Mouse (Mus musculus): ENCODE results near the gene Gm9376. TPM values are rescaled to one million over a fixed set of nuclear protein-coding genes. Genes with fewer than 3 reads are reported as not detected.

Gene Gm9376
- total and polyA plus RNA-seq, 2 experiments: not detected

DNA sequence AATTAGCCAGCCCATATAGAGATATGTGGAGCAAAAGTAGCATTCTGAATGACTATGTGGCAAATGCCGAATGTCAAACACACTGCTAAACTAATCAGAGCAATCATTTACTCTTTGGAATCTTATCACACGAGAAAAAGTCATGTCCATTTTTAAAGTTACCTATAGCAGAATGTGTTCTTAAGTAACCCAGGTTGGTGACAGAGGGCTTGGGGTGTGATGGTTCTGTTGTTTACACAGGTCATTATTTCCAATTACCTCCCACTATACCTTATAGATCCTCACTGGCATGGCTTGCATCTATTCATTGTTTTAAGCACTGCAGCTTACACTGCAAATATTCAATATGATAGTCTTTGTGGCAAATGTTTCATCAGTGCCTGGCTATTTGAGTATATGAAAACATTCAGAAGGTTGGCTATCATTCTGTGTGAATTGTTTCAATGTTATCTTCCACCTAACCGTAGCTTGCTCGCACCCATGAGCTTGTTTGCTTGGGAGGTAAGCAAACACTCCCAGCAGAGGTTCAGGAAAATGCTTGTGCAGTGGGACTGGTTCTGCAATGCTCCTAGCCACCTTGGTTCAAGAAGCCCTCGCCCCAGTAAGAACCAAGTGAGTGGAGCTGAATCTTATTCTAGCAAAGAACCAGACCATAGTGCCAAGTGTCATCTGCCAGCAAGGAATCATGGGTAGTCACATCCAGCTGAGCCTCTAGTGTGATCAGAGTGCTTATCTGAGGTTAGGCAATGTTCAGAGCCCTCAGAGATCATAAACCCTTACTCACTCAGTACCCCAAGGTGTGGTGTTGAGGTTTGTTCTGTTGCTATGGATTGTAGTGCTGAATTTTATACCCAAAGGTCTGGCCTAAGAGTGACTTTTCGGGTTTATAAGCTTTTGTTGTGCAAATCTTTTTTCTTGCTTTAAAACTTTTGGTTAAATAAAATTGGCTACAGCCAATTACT lies 6.1 kb downstream of the Gm9376 start:
- Histone ChIP-seq H3K79me2 (ENCODE audit: control insufficient read depth, insufficient read depth, low read length) (no peaks in the 10 kb centered on the region), H3K9ac (ENCODE audit: low read depth, low read length) (no peak overlapping the region), H3K4me1 (ENCODE audit: control insufficient read depth, insufficient read depth, low read length) (no peaks in the 10 kb centered on the region), H3K27ac (replicated peaks; ENCODE audit: insufficient read depth, low read depth, low read length) (no peak overlapping the region), H3K27me3 (ENCODE audit: control insufficient read depth, insufficient read depth, low read length) (no peaks in the 10 kb centered on the region), H3K36me3 (ENCODE audit: control insufficient read depth, insufficient read depth, low read length) (no peaks in the 10 kb centered on the region), H3K4me3 (ENCODE audit: insufficient read depth, low read depth, low read length) (no peak overlapping the region)
- DNase-seq (ENCODE audit: extremely low read depth, low read depth, low spot score): no peak
- TF ChIP-seq POLR2A (IDR thresholded peaks at IDR 0.05; ENCODE audit: extremely low read depth, insufficient read depth, low read length) (no peak), CTCF (IDR thresholded peaks at IDR 0.05; ENCODE audit: low read depth, low read length) (no peak)
- whole genome bisulfite sequencing: 43% methylated on average over 6 of the region's 6 CpGs

DNA sequence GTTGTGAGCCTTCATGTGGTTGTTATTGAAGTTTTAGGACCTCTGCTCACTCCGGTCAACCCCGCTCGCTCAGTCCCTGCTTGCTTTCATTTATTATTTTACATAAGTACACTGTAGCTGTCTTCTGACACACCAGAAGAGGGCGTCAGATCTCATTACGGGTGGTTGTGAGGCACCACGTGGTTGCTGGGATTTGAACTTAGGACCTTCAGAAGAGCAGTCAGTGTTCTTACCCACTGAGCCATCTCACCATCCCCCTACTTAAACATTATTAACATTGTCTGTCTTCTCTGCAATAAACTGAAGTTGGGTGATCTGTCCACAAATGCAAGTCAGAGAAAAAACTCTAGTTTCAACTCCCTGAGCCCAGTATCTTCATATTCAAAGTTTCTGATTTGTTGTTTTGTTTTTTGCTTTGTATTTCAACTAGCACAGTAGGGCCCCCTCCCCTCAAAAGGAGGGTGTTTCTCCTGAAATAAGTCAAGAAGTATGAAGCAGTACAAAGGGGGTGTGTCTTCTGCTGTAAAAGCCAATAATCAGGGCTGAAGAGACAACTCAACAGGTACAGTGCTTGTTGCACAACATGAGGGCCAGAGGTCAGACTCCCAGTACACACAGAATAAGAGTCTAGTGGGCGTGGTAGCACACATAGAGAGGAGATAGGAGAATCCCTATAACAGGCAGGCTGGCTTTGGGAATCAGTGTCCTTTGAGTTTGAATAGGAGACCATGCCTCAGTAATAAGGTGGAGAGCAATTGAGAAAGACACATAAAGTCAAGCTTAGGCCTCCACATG lies 11.1 kb downstream of the Gm9376 start:
- no peaks in the 10 kb centered on the region for H3K27me3 ChIP-seq (ENCODE audit: control insufficient read depth, insufficient read depth, low read length)
- H3K4me3 ChIP-seq (ENCODE audit: insufficient read depth, low read depth, low read length): no peak overlapping the region
- H3K79me2 ChIP-seq (ENCODE audit: control insufficient read depth, insufficient read depth, low read length): no peaks in the 10 kb centered on the region
- no peaks in the 10 kb centered on the region for H3K36me3 ChIP-seq (ENCODE audit: control insufficient read depth, insufficient read depth, low read length)
- TF ChIP-seq CTCF (IDR thresholded peaks at IDR 0.05; ENCODE audit: low read depth, low read length): no peak
- DNase-seq (ENCODE audit: extremely low read depth, low read depth, low spot score): peak; percentile 56
- 75% methylated on average over 7 of the region's 7 CpGs for WGBS
- H3K27ac ChIP-seq (replicated peaks; ENCODE audit: insufficient read depth, low read depth, low read length): no peak overlapping the region
- no peak overlapping the region for H3K9ac ChIP-seq (ENCODE audit: low read depth, low read length)
- H3K4me1 ChIP-seq (ENCODE audit: control insufficient read depth, insufficient read depth, low read length): no peaks in the 10 kb centered on the region

DNA sequence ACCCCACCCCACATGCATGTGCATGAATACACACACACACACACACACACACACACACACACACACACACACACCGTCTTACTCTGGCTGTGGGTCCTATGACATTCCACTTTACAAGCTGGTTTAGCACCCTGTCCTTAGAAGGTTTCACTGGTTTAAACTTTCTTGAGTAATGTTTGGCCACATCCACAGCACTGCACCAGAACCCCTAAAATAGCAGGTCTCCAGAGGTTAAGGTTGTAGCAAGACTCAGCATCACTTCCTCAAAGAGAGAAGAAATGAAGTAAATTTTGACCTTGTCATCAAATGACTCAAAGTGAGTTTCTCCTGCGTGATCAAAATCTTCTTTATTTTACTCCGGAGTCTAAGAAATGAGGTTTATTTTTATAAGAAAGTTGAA lies 15.5 kb downstream of the Gm9376 start:
- DNase-seq (ENCODE audit: extremely low read depth, low read depth, low spot score): no peak
- 96% methylated on average over 3 of the region's 3 CpGs for WGBS
- Histone ChIP-seq H3K4me1 (ENCODE audit: control insufficient read depth, insufficient read depth, low read length) (no peaks in the 10 kb centered on the region), H3K4me3 (ENCODE audit: insufficient read depth, low read depth, low read length) (no peak overlapping the region), H3K79me2 (ENCODE audit: control insufficient read depth, insufficient read depth, low read length) (no peaks in the 10 kb centered on the region), H3K9ac (ENCODE audit: low read depth, low read length) (no peak overlapping the region), H3K36me3 (ENCODE audit: control insufficient read depth, insufficient read depth, low read length) (no peaks in the 10 kb centered on the region), H3K27me3 (ENCODE audit: control insufficient read depth, insufficient read depth, low read length) (no peaks in the 10 kb centered on the region), H3K27ac (replicated peaks; ENCODE audit: insufficient read depth, low read depth, low read length) (no peak overlapping the region)
- no peak for TF ChIP-seq POLR2A (IDR thresholded peaks at IDR 0.05; ENCODE audit: extremely low read depth, insufficient read depth, low read length)
- no peak for TF ChIP-seq CTCF (IDR thresholded peaks at IDR 0.05; ENCODE audit: low read depth, low read length)

DNA sequence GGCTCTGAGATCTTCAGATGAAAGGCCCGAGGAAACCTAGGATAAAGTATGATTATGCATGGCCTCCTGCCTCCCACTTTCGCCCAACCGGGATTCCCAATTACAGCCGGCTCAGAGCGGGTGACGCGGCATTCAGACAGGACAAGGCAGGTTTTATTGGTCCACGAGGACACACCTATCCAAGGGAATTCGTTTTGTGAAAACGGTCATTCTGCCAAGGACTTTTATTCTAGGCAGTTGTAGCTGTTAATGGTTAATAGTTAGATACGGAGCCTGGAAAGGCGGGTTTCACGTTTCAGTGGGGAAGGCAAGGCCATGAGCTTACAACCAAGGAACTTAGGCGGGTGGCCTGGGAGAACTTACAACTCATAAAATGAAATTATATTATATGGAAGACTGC lies 16.2 kb downstream of the Gm9376 start:
- Histone ChIP-seq H3K36me3 (ENCODE audit: control insufficient read depth, insufficient read depth, low read length) (no peaks in the 10 kb centered on the region), H3K79me2 (ENCODE audit: control insufficient read depth, insufficient read depth, low read length) (no peaks in the 10 kb centered on the region), H3K9ac (ENCODE audit: low read depth, low read length) (no peak overlapping the region), H3K4me1 (ENCODE audit: control insufficient read depth, insufficient read depth, low read length) (no peaks in the 10 kb centered on the region), H3K27me3 (ENCODE audit: control insufficient read depth, insufficient read depth, low read length) (no peaks in the 10 kb centered on the region), H3K4me3 (ENCODE audit: insufficient read depth, low read depth, low read length) (no peak overlapping the region), H3K27ac (replicated peaks; ENCODE audit: insufficient read depth, low read depth, low read length) (no peak overlapping the region)
- no peak for DNase-seq (ENCODE audit: extremely low read depth, low read depth, low spot score)
- WGBS: 48% methylated on average over 14 of the region's 14 CpGs
- no peak for TF ChIP-seq CTCF (IDR thresholded peaks at IDR 0.05; ENCODE audit: low read depth, low read length)

GRCm38 (mm10) chr14:118286096-118286495 lies 19.3 kb downstream of the Gm9376 start:
- no peak for DNase-seq (ENCODE audit: extremely low read depth, low read depth, low spot score)
- no peak for TF ChIP-seq CTCF (IDR thresholded peaks at IDR 0.05; ENCODE audit: low read depth, low read length)
- no peak for TF ChIP-seq POLR2A (IDR thresholded peaks at IDR 0.05; ENCODE audit: extremely low read depth, insufficient read depth, low read length)
- no peaks in the 10 kb centered on the region for H3K79me2 ChIP-seq (ENCODE audit: control insufficient read depth, insufficient read depth, low read length)
- H3K27ac ChIP-seq (replicated peaks; ENCODE audit: insufficient read depth, low read depth, low read length): no peak overlapping the region
- H3K27me3 ChIP-seq (ENCODE audit: control insufficient read depth, insufficient read depth, low read length): no peaks in the 10 kb centered on the region
- no peak overlapping the region for H3K9ac ChIP-seq (ENCODE audit: low read depth, low read length)
- H3K4me1 ChIP-seq (ENCODE audit: control insufficient read depth, insufficient read depth, low read length): no peaks in the 10 kb centered on the region
- WGBS: 85% methylated on average over 2 of the region's 2 CpGs
- H3K36me3 ChIP-seq (ENCODE audit: control insufficient read depth, insufficient read depth, low read length): no peaks in the 10 kb centered on the region
- no peak overlapping the region for H3K4me3 ChIP-seq (ENCODE audit: insufficient read depth, low read depth, low read length)
